Mouse (Mus musculus): ENCODE results near the gene 2410002F23Rik. TPM values are rescaled to one million over a fixed set of nuclear protein-coding genes. Genes with fewer than 3 reads are reported as not detected.
"Not testable (repeated sequence)": the region's sequence is repeated elsewhere in the genome, so short reads cannot be mapped to it uniquely, and the experiment has no call there.

2410002F23Rik gene
- polyA plus RNA-seq (2012; ENCODE audit: insufficient read depth, insufficient read length, low replicate concordance, missing spikeins) = not detected in 2 replicates

DNA sequence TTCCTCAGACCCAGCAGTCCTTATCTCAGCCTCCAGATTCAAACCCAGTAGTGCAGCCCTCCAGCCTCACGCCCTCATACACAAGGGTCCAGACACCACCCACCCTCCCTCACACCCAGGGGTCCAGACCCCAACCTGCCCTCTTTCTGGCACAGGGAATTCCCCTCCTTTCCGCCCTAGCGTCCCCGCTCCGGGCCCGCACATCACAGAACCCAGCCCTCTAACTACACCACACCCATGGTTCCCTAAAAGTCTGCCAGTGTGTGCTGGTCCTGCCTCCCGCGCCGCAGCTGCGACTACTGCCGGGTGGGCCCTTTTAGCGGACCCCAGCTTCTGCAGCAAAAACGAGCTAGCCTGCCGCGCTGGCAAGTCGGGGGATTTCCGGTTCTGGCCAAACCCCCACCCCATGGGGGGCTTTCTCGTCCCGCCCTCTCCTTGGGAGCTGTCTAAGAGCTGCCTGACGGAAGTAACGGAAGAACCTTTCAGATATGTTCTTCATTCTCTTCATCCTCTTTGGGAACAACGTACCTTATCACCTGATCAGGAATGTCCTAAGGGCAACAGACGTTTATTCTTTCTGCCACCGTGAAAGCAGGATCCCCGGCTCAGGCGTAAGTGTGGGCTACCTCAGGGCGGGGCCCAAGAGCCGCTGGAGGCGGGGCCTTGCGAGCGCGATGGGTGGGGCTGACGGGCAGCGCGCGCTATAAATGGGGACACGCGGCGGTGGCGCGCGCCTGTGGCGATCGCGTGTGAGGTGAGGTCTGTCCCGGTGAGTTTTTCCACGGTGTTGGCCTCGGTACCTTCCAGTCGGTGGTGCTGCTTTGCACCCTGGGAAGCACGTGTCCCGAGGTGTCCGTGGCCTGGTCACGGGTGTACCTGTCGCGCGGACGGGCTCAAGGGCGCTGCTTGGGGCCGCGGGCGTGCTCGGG, at the start of gene 2410002F23Rik, which contains the start of gene 1700028J19Rik:
2410002F23Rik (plus strand) TSS at position 668 of the 929 bp plus-strand sequence.
1700028J19Rik (minus strand) TSS at position 641 of the 929 bp plus-strand sequence.
- Histone ChIP-seq H3K4me3 (ENCODE audit: insufficient read depth, low read depth, low read length) (peak within 1 kb of the TSS; percentile 95), H3K27ac (ENCODE audit: insufficient read depth, low read depth, low read length) (peak within 1 kb of the TSS; percentile 91), H3K4me1 (ENCODE audit: control insufficient read depth, insufficient read depth, low read length) (peaks cover 3% of the 10 kb centered on the region; the same call in 1 of the 2 replicates)
- WGBS = under 1% methylated on average over 62 of the region's 62 CpGs
- peak; percentile 8; the same call in 1 of the 2 replicates for TF ChIP-seq CTCF (IDR thresholded peaks at IDR 0.05; ENCODE audit: insufficient read depth, low read depth, low read length)
- peak; percentile 98 for TF ChIP-seq POLR2A (IDR thresholded peaks at IDR 0.05; ENCODE audit: insufficient read depth, low read depth, low read length)

DNA sequence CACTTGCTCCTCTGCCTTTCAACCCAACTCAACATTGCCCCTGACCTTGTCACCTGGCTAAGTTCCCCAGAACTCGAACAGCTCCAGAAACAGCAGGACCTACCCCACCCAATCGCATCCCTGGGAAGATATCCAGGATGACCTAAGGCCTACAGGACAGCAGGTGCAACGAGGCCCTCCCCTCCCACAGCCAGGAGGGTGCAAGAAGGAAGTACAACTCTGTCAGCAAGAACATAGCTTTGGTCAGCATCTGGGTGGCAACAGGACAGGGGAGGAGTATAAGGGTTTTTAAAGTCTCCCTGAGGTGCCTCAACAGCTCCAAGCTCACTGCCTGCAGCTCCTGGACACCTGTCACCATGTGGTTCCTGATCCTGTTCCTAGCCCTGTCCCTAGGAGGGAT, 48.6 kb upstream of the 2410002F23Rik start, which contains the start of gene Klk1b3:
Klk1b3 (plus strand) TSS at position 301 of the 400 bp plus-strand sequence.
- WGBS = 69% methylated on average over 3 of the region's 3 CpGs
- Histone ChIP-seq H3K4me3 (ENCODE audit: insufficient read depth, low read depth, low read length) (no peak within 1 kb of the TSS), H3K27ac (ENCODE audit: insufficient read depth, low read depth, low read length) (no peak within 1 kb of the TSS), H3K4me1 (ENCODE audit: control insufficient read depth, insufficient read depth, low read length) (no peaks in the 10 kb centered on the region)
- TF ChIP-seq POLR2A (IDR thresholded peaks at IDR 0.05; ENCODE audit: insufficient read depth, low read depth, low read length) (no peak), CTCF (IDR thresholded peaks at IDR 0.05; ENCODE audit: insufficient read depth, low read depth, low read length) (no peak)

DNA sequence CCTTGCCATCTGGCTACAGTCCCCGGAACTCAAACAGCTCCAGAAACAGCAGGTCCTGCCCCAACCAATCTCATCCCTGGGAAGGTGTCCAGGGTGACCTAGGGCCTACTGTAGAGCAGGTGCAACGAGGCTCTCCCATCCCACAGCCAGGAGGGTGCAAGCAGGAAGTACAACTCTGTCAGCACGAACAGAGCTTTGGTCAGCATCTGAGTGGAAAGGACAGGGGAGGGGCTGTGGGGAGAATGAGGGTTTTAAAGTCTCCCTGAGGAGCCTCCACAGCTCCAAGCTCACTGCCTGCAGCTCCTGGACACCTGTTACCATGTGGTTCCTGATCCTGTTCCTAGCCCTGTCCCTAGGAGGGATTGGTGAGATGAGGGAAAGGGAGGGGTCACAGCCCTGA, 39.4 kb upstream of the 2410002F23Rik start, which contains the start of gene Klk1b4:
Klk1b4 (plus strand) TSS at position 301 of the 400 bp plus-strand sequence.
- H3K27ac ChIP-seq (ENCODE audit: insufficient read depth, low read depth, low read length); H3K4me3 ChIP-seq (ENCODE audit: insufficient read depth, low read depth, low read length); H3K4me1 ChIP-seq (ENCODE audit: control insufficient read depth, insufficient read depth, low read length): not testable (repeated sequence)
- 49% methylated on average over 3 of the region's 3 CpGs for WGBS

DNA sequence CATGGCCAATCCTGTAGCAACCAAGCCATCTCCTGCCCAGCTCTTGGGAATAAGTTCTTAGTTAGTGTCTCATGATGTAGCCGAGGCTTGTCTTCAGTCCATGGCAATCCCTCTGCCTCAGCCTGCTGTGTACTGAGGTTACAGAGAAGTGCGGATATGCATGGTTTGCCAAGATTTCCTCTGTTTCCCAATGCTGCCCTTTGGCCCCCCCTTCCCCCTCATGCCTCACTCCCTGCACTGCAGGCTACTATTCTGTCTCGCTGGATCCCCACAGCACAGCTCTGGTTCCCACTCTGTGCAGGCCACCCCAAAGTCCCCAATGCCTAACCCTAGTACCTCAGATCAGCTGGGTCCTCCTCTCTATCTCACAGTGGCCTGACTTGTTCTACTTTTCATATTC, 38.2 kb upstream of the 2410002F23Rik start:
- Histone ChIP-seq H3K27ac (ENCODE audit: insufficient read depth, low read depth, low read length) (no peak overlapping the region), H3K4me3 (ENCODE audit: insufficient read depth, low read depth, low read length) (no peak overlapping the region), H3K4me1 (ENCODE audit: control insufficient read depth, insufficient read depth, low read length) (no peaks in the 10 kb centered on the region)
- TF ChIP-seq CTCF (IDR thresholded peaks at IDR 0.05; ENCODE audit: insufficient read depth, low read depth, low read length) = no peak
- no peak for TF ChIP-seq POLR2A (IDR thresholded peaks at IDR 0.05; ENCODE audit: insufficient read depth, low read depth, low read length)
- 87% methylated on average over 3 of the region's 3 CpGs for WGBS

DNA sequence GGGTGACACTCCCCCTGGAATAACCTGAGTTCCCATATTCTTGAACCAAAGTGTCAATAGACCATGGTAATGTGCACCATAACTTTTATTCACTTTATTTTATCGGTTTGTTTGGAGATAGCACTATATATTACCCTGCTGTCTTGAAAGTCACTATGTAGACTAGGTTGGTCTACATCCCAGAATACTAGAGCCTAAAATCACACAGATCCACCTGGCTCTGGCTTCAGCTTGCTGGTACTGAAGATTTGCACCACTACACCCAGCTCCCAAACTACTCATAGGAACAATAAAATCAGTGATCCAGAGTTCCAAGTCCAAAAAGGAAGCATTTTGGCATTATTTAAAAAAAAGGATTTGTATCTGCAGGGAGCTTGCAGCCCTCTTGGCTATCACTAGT, 30.9 kb upstream of the 2410002F23Rik start, which contains the start of gene Klk1b5:
Klk1b5 (plus strand) TSS at position 301 of the 400 bp plus-strand sequence.
- H3K4me1 ChIP-seq (ENCODE audit: control insufficient read depth, insufficient read depth, low read length) = no peaks in the 10 kb centered on the region

DNA sequence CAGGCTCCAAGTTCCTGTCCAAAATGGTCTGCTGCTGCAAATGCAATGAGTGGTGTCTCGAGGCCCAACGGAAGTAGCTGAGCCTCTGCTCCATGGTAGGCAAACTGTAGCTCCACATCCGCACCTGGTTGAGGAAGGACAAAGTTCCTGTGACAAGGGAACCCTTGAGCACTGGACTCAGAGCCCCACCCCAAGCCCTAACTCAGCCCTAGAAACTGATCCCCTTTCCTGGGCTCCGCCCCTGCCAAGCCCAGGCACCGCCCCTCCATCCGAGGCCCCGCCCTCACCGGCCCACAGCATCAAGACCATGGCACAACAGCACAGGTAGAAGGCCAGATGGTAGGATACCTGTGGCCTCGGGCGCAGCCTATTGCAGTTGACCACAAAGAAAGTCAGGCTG, 24.9 kb upstream of the 2410002F23Rik start:
- H3K4me1 ChIP-seq (ENCODE audit: control insufficient read depth, insufficient read depth, low read length); H3K27ac ChIP-seq (ENCODE audit: insufficient read depth, low read depth, low read length); H3K4me3 ChIP-seq (ENCODE audit: insufficient read depth, low read depth, low read length): not testable (repeated sequence)
- WGBS = 75% methylated on average over 10 of the region's 10 CpGs

More for the DNA sequence above, 30.9 kb upstream of the 2410002F23Rik start, which contains the start of gene Klk1b5:
- Histone ChIP-seq H3K27ac (ENCODE audit: insufficient read depth, low read depth, low read length) (no peak within 1 kb of the TSS), H3K4me3 (ENCODE audit: insufficient read depth, low read depth, low read length) (no peak within 1 kb of the TSS)
- no peak for TF ChIP-seq POLR2A (IDR thresholded peaks at IDR 0.05; ENCODE audit: insufficient read depth, low read depth, low read length)
- no peak for TF ChIP-seq CTCF (IDR thresholded peaks at IDR 0.05; ENCODE audit: insufficient read depth, low read depth, low read length)
- WGBS = 78% methylated on average over 1 of the region's 1 CpGs

DNA sequence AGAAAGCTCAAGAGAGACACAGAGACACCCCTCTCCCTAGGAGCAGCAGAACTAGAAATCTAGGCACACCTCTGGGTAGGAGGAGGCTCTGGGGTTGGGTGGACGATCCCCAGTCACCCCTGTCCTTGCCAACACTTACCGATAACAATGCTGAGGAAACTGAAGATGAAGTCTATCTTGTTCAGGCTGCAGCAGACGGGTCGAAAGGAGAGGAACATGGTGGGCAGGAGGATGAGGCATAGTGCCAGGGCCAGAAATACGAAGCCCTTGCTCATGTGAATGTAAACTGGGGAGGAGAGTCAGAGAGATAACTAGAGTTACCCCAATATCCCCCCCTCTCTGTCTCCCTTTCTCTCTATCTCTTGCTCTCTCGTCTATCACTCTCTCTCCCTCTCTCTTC, 24.2 kb upstream of the 2410002F23Rik start:
- H3K4me1 ChIP-seq (ENCODE audit: control insufficient read depth, insufficient read depth, low read length); H3K4me3 ChIP-seq (ENCODE audit: insufficient read depth, low read depth, low read length); H3K27ac ChIP-seq (ENCODE audit: insufficient read depth, low read depth, low read length): not testable (repeated sequence)
- WGBS = 77% methylated on average over 6 of the region's 6 CpGs

DNA sequence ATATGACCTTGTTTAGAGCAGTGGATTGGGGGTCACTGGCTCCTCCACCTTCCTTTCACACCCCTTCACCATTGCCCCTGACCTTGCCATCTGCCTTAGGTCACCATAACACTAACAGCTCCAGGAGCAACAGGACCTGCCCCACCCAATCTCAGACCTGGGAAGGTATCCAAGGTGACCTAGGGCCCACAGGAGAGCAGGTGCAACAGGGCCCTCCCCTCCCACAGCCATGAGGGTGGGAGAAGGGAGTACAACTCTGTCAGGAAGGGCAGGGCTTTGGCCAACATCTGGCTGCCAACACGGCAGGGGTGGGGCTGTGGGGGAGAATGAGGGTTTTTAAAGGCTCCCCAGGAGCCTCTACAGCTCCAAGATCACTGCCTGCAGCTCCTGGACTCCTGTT, 21.4 kb upstream of the 2410002F23Rik start, which contains the start of gene Klk1:
Klk1 (plus strand) TSS at position 285 of the 400 bp plus-strand sequence.
- WGBS = 37% methylated on average over 1 of the region's 1 CpGs
- TF ChIP-seq CTCF (IDR thresholded peaks at IDR 0.05; ENCODE audit: insufficient read depth, low read depth, low read length) (no peak), POLR2A (IDR thresholded peaks at IDR 0.05; ENCODE audit: insufficient read depth, low read depth, low read length) (no peak)
- no peaks in the 10 kb centered on the region for H3K4me1 ChIP-seq (ENCODE audit: control insufficient read depth, insufficient read depth, low read length)
- H3K27ac ChIP-seq (ENCODE audit: insufficient read depth, low read depth, low read length) = no peak within 1 kb of the TSS
- H3K4me3 ChIP-seq (ENCODE audit: insufficient read depth, low read depth, low read length) = no peak within 1 kb of the TSS

DNA sequence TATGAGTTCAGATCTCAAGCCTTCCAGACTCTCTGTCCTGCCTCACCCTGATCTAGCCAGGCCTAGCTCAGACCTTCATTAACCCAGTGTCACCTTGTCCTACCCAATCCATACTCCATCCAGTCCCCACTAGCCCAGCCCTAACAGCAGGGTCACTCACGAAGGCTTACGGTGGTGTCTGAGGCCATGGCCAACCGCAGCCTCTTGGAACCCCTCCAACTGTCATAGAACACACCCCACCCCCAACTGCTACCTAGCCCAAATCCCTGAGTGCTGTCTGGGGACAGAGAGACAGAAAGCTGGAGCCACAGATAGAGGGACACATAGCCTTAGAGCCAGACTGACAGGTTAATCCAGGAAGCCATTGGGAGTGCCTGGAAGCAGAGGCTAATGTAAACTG, 10.6 kb upstream of the 2410002F23Rik start, which contains the start of gene Gm36864:
Gm36864 (plus strand) TSS at position 269 of the 400 bp plus-strand sequence.
- Histone ChIP-seq H3K4me3 (ENCODE audit: insufficient read depth, low read depth, low read length) (no peak within 1 kb of the TSS), H3K27ac (ENCODE audit: insufficient read depth, low read depth, low read length) (no peak within 1 kb of the TSS), H3K4me1 (ENCODE audit: control insufficient read depth, insufficient read depth, low read length) (no peaks in the 10 kb centered on the region)
- WGBS = 71% methylated on average over 3 of the region's 3 CpGs
- no peak for TF ChIP-seq POLR2A (IDR thresholded peaks at IDR 0.05; ENCODE audit: insufficient read depth, low read depth, low read length)
- TF ChIP-seq CTCF (IDR thresholded peaks at IDR 0.05; ENCODE audit: insufficient read depth, low read depth, low read length) = no peak
